Mouse (Mus musculus) embryo, embryonic 10 days (tissue): ENCODE results near the gene 2700081O15Rik.

Experiments used
- DNase-seq: peaks from one replicate; pipeline ENCODE4 v3.0.0-alpha.2; 2015; ENCODE audit warnings: low spot score

Gene 2700081O15Rik

DNA sequence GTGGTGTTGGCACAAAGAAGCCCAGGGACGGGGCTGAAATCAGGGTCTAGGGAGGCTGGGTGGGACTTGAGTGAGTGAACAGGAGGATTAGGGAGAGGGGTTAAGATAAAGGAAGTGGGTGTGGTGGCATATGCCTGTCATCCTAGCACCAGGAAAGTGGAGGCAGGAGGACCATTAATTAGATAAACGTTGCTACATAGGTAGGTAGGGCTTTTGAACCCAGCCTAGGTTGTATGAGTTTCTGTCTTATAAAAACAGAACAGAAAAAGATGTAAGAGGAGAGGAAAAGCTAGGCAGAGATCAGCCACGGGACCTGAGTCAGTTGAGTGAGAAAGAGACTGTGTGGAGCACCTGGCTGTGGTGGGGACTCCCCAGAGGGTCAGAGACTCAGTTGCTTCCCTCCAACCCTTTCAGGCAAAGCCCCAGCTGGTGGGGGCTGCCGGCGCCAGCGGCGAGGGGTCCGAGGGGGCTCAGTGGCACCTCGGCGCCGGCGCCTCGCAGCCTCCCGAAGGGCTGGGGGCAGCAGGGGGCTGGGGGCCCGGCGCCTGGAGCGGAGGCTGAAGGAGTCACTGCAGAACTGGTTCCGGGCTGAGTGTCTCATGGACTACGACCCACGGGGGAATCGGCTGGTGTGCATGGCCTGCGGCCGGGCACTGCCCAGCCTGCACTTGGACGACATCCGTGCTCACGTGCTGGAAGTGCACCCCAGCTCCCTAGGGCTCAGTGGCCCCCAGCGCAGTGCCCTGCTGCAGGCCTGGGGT, 3.6 kb downstream of the 2700081O15Rik start:
- DNase-seq, result no peak

- peak; percentile 76 for DNase-seq
These were observed 4.5 kb downstream of the 2700081O15Rik start for GRCm38 (mm10) chr19:7421602-7422591.

DNA sequence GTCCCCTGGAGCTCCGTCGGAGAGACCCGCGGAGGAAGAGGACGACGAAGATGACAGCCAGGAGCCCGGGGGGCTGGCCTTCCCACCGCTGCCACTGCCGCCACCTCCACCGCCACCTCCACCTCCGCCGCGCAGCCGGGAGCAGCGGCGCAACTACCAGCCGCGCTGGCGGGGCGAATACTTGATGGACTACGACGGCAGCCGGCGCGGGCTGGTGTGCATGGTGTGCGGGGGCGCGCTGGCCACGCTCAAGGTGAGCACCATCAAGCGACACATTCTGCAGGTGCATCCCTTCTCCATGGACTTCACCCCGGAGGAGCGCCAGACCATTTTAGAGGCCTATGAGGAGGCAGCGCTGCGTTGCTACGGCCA, 5.2 kb downstream of the 2700081O15Rik start:
- peak; percentile 49 for DNase-seq

- DNase-seq, result peak; percentile 49
These were observed 5.7 kb downstream of the 2700081O15Rik start for GRCm38 (mm10) chr19:7423028-7423655.

DNA sequence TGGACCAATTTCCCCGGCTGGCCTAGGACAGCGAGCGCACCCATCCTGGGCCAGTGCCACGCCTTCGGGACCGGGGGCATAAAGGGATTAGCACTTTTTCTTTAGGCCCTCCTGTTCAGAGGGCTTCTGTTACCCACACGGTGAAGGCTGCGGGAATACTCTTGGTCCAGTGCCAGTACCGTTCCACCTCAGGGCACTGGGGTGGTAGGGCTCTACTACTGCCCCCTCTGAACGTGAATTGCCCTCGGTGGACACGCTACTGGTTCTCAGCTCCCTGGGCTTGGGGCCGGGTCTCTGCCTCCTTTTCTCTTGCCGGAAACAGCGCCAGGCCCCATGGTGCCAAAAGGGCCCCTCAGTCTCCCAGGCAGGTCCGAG, 6.2 kb downstream of the 2700081O15Rik start:
- DNase-seq, result no peak

DNA sequence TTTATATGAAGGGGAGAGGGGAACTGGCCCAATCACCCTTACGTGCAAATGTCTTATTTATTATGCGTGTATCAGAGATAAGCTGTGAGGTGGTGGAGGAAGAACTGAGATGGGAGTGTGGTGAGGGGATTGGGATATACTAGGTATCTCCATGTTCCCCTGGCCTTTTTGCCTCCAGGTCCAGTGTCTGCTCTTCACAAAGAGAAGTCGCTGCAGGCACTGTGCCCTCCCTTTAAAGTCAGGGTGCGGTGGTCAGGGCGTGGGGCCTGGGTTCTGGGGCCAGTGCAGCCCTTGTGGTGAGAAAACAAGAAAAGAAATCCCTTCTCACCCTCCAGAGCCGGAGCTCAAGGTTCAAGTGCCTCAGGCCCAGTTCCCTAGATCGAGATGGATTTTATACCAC, 6.7 kb downstream of the 2700081O15Rik start:
- no peak for DNase-seq

GRCm38 (mm10) chr19:7424590-7425397, 7.4 kb downstream of the 2700081O15Rik start:
- no peak for DNase-seq

GRCm38 (mm10) chr19:7425398-7425775, 8.0 kb downstream of the 2700081O15Rik start:
- DNase-seq, result no peak

DNA sequence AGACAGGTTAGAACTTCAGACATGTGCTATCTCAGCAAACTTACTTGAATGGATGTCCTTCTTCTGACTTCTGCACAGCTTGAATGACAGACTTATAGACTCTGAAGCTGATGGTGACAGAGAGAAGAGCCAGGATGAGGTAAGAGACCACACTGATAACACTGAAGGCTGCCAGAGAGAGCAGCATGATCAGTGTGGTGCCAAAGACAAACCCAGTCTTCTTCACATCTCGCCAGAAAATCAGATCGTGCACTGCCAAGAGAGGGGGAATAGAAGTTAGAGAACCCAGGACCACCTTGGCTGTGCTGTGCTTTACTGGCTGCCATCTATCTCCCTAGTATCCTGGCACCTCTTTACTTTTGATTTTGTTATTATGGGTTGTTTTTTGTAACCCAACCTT, 17.5 kb downstream of the 2700081O15Rik start:
- no peak for DNase-seq

- DNase-seq, result peak; percentile 80
These were observed 18.9 kb downstream of the 2700081O15Rik start for GRCm38 (mm10) chr19:7436061-7436970.

DNA sequence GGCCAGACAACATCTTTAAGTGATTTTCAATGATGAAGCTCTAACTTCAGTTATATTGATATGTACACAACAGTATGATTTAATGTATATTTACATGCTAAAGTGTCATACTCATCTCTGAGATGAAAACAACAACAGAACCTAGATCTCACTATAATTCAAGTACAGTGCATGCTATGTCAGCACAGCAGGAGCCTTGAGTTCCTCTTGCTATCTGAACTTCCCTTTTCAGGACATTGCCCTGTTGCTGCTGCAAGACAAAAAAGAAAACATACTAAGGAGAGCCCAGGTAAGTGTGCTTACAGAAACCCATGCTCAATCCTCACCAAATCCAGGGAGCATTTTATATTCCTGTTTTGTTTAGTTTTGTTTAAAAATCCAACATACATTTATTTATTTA, 20.9 kb downstream of the 2700081O15Rik start:
- DNase-seq, result no peak

DNA sequence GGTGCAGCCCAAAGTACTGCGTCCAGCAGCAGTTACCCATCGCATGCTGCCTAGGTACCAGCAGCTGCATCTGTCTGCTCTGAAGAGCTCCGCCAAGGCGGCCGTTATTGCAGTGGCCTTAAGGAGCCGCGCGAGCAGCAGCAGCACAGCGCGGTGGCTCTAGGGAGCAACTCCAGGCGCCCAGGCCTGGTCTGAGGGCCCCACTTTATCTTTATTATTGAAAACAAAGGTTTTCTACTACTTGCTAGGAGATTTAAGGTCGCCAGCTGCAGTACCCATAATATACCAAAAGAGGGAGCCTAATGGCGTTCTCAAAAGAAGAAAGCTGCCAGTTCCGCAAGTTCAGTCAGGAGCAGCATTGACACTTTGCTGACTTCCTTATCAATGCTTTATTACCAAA, 24.1 kb downstream of the 2700081O15Rik start:
- DNase-seq, result peak; percentile 69

- no peak for DNase-seq
These were observed 27.7 kb downstream of the 2700081O15Rik start for GRCm38 (mm10) chr19:7445105-7445504.

DNA sequence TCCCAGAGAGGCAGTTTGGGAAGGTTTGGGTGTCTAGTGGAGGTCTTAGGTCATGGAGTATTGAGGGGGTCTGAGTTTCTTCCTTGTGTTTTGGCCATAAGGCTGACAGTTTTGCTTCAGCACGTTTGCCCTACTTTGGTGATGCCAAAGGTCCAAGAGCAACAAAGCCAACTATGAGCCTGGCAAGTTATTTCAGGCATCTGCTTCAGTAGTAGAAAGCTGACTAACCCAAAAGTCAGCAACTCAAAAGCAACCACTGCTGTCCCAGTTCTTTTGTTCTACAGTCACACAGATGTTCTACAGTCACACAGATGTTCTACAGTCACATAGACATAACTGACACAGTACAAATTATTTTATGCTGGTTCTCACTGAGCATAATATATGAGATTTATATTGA, 28.2 kb downstream of the 2700081O15Rik start:
- no peak for DNase-seq

GRCm38 (mm10) chr19:7456803-7457202, 39.4 kb downstream of the 2700081O15Rik start:
- no peak for DNase-seq

DNA sequence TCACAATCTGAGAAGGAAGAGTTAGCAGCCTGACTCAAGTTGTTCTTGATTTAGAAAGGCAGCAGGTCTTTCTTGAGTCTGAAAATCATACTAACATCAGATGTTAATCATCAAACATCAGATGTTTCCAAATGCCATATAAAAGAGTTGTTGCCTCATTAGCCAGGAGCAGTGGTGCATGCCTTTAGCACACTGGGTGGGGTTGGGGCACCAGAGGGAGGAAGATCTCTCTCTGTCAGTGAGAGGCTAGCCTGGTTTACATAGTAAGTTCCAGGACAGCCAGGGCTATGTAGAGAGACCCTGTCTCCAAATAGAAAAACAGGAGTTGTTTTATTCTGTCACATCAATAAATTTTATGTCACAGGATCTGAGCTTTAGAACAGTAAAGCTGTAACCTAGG, 41.5 kb downstream of the 2700081O15Rik start:
- DNase-seq, result no peak

DNA sequence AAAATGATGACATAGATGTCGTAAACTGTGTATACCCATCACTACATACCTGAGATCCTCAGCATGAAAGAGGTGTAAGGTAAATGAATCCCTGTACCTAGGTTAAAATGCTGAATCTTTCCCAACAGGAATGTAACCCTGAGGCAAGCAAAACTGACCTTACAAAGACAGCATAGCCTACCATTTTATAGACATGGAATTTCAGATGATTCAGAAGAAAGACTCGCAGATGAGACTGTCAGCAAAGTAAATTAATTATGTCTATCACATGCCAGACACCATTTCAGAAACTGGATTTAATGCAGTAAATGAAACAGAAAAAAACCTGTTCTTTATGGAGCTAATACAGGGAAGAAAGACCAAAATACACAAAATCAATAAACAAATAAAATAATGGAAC, 41.9 kb downstream of the 2700081O15Rik start:
- no peak for DNase-seq

GRCm38 (mm10) chr19:7467915-7468314, 50.5 kb downstream of the 2700081O15Rik start:
- DNase-seq, result no peak

DNA sequence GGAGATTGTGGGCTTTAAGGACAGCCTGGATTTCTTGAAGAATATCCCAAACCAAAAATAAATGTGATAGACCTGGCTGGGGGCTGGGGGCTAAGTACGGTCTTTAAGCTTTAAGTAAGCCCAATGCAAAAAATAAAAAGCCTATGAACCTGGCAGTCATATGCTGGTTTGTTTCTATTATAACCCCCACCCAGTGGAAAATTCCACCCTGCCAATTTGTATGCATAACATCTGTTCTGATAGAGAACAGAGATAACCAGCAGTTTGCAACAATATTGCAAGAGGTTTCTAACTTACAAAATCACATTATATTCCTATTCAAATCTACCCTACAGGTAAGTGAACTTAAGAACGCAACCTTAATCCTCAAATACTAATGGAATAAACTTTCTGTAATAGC, 53.2 kb downstream of the 2700081O15Rik start:
- no peak for DNase-seq
